Mouse (Mus musculus) heart, postnatal 14 days (tissue): Measurements from ENCODE around the gene Sell. TPM values are rescaled to one million over a fixed set of nuclear protein-coding genes. Genes with fewer than 3 reads are reported as not detected.

Experiments
- DNase-seq, 2 experiments: peaks; one replicate each; pipeline ENCODE4 v3.0.0; 2021 to 2022
- intact Hi-C: fragments of 180-260 bp; cut with DNase I; formaldehyde crosslinking; loops from one replicate; pipeline ENCODE4 v1.15.1; 2025
- total RNA-seq, 2 experiments: library from RNA; stranded (reverse); gene quantifications; 2 replicates each; pipeline ENCODE4 v1.2.3; 2021

Gene Sell
- total RNA-seq, 2 experiments from 2014 or later, result 1.1 to 2.6 TPM

- intact Hi-C loops, result no loop called here
- no peak for DNase-seq
Measured at GRCm38 (mm10) chr1:164073803-164074202, 12.0 kb downstream of the Sell start.

- no peak for DNase-seq
- intact Hi-C loops, result no loop called here
Measured at GRCm38 (mm10) chr1:164074606-164075140, 12.9 kb downstream of the Sell start.

DNA sequence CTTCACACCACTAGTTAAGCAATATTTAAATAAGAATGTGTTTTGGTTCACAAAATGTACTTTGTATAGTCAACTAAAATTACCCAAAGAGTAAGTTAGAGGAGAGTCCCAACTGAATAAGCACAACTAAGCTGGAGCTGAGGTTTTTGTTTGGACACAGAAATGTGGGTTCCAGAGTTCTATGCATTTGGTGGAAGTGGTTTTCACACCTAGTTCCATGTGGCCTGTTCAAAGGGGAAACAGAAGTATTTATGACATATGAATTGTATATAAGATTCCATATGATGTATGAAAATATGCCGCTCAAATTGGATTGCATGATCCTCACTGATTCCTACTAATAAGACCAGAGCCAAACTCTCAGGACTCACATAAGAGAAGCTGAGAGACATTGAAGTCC lies 13.6 kb downstream of the Sell start:
- intact Hi-C loops, result no loop called here
- DNase-seq, result no peak

DNA sequence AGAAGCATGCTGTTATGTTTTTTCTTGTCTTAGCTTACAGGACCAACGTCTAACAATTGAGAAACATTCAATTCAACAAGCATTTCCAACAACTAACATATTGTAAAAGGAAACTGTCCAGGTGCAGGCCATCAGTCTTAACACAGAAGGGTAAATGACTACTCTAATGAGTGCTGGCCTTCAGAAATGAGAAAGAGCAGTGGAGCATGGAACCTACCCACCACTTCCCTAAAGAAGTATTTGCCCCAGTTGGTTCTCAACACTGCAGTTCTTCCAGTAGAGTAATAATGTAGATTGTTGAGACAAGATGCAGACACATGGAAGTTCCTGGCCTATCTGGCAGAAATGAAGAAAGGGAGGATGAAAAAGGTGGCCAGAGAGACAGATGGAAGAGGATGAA lies 14.7 kb downstream of the Sell start:
- intact Hi-C loops, result no loop called here
- no peak for DNase-seq

DNA sequence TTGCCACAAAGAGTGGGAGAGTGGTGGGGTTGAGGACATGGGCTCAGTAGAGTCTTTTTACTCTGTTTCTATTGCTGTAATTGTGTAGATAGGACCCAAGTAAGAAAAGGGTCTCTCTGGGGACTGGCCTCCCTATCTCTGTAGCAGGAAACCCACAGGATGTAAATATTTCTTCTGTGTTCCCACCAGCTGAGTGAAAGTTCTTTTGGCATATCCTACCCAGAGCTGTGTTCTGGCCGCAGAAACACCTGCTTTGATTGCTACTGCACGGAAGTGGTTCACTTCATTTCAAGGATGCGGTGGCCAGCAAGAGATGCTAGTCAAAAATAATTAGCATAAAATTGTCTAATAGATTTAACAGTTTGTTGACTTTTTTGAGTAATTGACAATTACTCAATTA lies 15.2 kb downstream of the Sell start:
- intact Hi-C loops, result no loop called here
- no peak for DNase-seq

DNA sequence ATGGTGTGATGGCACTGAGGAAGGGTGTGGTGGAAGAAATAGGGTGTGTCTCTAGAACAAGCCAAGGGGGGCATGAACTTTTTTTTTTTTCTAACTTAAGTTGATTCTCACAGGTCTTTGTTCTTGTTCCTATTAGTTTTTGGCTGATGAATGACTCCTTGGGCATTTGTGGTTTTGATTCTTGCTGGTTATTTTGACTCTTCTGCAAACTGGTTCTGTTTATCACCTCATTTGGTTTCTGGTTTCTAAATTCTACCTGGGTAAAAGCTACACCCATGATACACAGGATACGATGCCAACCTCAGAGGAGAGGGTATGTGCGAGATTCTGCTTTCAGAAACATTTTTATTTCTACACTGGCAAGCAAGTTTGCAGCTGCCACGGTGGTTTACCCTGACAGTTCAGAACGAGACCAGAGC lies 16.6 kb downstream of the Sell start:
- intact Hi-C loops, result no loop called here
- DNase-seq, result no peak

DNA sequence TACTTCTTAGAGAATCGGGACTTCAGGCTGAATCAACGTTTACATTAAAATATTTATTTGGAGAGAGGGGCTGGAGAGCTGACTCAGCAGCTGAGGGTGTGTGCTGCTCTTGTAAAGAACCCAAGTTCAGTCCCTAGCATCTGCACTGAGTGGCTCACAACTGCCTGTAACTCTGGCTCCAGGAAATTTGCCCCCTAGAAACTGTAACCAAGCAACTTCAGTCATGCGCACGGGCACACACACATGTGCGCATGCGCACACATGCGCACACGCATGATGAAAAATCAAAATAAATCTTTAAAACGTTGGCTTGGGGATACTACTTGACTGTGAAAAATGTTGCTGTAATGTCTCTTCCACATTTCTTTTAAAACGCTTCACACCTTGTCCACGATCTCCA lies 17.3 kb downstream of the Sell start:
- no peak for DNase-seq

GRCm38 (mm10) chr1:164083046-164083445 lies 21.3 kb downstream of the Sell start:
- intact Hi-C loops, result no loop called here
- DNase-seq, result no peak

More for the DNA sequence above, 17.3 kb downstream of the Sell start:
- intact Hi-C loops, result no loop called here

- intact Hi-C loops, result no loop called here
- DNase-seq, result no peak
Measured at GRCm38 (mm10) chr1:164086797-164087196, 25.0 kb downstream of the Sell start.

GRCm38 (mm10) chr1:164087872-164088271 lies 26.1 kb downstream of the Sell start:
- DNase-seq, result no peak
- intact Hi-C loops, result no loop called here

GRCm38 (mm10) chr1:164096780-164097179 lies 35.0 kb downstream of the Sell start:
- intact Hi-C loops, result no loop called here
- DNase-seq, result peak; percentile 8 to 10

GRCm38 (mm10) chr1:164097911-164098310 lies 36.1 kb downstream of the Sell start:
- DNase-seq, result no peak
- intact Hi-C loops, result no loop called here

DNA sequence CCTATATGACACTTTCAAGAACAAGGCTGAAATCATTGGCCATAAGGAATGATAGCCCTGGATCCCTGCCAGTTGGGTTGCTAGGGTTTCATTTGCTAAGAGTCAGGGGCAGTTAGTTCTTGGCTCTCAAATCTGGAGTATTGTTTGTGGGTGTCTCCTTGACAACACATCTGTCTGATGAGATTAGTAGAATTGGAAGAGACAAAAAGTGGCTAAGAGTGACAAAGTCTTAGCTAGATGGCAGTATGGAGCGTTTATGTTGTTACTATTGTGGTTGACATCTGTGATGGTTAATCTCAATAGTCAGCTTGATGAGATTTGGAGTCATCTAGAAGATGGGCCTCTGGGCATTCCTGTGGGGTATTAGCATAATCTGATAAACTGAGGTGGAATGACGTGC lies 36.6 kb downstream of the Sell start:
- intact Hi-C loops, result no loop called here
- peak; percentile 9 to 11 for DNase-seq

DNA sequence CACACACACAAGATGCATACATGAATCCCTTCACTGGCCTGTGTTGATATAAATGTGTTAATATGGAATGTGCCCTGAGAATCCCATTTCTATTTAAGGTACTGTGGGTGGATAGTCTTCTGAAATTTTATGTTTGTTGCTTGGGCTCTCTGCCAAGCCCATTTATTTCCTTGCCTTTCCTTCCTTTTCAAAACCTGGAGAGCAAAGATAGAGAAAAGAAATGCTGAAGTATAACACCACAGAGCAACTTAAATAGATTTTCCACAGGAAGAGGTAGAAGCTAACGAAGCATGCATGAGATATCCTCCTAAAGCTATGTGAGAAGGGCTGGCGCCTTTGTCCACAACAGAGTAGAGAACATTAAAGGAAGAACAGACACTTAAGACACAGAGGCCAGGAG lies 48.0 kb downstream of the Sell start:
- intact Hi-C loops, result no loop called here
- DNase-seq, result no peak

- DNase-seq, result no peak
- intact Hi-C loops, result no loop called here
Measured at GRCm38 (mm10) chr1:164110591-164111329, 49.0 kb downstream of the Sell start.

GRCm38 (mm10) chr1:164114280-164114679 lies 52.5 kb downstream of the Sell start:
- intact Hi-C loops, result no loop called here
- DNase-seq, result no peak

DNA sequence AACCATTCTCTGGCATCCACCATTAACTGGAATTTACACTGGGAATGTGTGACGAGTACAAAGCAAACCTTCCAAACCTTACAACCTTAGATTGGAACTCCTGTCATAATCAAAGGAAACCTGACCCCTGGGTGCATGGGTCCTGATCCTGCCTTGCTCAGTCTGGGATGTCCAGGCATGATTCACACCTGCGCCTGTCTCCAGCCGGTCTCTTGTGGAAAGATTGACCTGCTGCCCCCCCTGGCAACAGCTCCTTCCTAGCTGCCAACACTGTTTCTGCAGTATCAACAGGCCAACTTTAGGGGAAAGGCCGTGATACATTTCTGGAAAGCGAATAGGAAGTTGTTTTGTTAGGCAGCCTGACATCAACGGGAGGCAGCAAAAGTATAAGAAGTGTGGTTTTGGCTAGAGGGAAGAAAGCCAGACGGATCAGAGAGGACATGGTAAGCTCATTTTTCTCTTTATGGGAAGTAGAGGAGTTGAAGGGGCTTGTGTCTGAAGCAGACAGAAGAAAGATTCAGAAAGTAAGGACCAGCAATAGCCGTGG lies 53.2 kb downstream of the Sell start, which contains the start of gene Selp:
TSS of gene Selp (plus strand) at position 318 of the 547 bp plus-strand sequence.
- intact Hi-C loops, result no loop called here
- DNase-seq, result no peak

- intact Hi-C loops, result no loop called here
- DNase-seq, result no peak
Measured at GRCm38 (mm10) chr1:164115647-164116046, 53.9 kb downstream of the Sell start.

DNA sequence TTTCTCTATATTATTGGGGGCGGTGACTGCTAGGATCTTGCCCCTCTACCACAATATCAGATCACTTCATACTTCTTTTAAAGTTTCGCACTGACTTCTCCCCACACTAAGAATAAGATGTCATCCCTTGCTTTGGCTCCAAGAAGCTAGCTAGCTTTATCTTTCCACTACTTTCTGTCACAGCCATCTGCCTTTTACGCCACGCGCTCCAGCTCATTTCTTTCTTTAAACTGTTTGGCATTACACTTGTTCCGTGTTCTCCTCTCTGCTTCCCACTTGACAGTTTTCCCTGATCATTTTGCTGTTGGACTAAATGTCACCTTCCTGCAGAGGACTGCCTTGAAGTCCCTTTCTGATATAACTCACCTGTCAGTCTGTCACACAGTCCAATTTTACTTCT lies 56.1 kb downstream of the Sell start:
- no peak for DNase-seq
- intact Hi-C loops, result no loop called here

- intact Hi-C loops, result no loop called here
- no peak for DNase-seq
Measured at GRCm38 (mm10) chr1:164119892-164120776, 58.4 kb downstream of the Sell start.

GRCm38 (mm10) chr1:164120777-164121158 lies 59.0 kb downstream of the Sell start:
- no peak for DNase-seq
- intact Hi-C loops, result no loop called here
